Mouse (Mus musculus): ENCODE data around the gene Hmx3.

The Hmx3 gene

GRCm38 (mm10) chr7:131556116-131556515 lies 13.4 kb downstream of the Hmx3 start:
- CTCF ChIA-PET, result interaction anchor here (0.6 to 1.6 kb wide), 2 partner anchors 9 to 1892 kb away, joined by 3 to 5 read pairs; no protein-coding TSS in a partner anchor

GRCm38 (mm10) chr7:131556541-131557271 lies 14.0 kb downstream of the Hmx3 start:
- CTCF ChIA-PET, result interaction anchor here (1.6 kb wide), 1 partner anchor 10 kb away, joined by 5 read pairs; no protein-coding TSS in a partner anchor

GRCm38 (mm10) chr7:131557751-131558150 lies 15.1 kb downstream of the Hmx3 start:
- CTCF ChIA-PET, result interaction anchor here (0.6 to 1.6 kb wide), 2 partner anchors 11 to 17 kb away, joined by 4 to 5 read pairs; no protein-coding TSS in a partner anchor

- CTCF ChIA-PET, result no interaction called here
These were observed 17.5 kb downstream of the Hmx3 start, which contains the start of gene Bub3 for GRCm38 (mm10) chr7:131559986-131560696. TSS of gene Bub3 (plus strand) at chr7:131560222.

GRCm38 (mm10) chr7:131560697-131561042 lies 18.0 kb downstream of the Hmx3 start:
- CTCF ChIA-PET, result no interaction called here

- CTCF ChIA-PET, result no interaction called here
These were observed 32.6 kb downstream of the Hmx3 start for GRCm38 (mm10) chr7:131575246-131575645.

GRCm38 (mm10) chr7:131582178-131582577 lies 39.5 kb downstream of the Hmx3 start:
- CTCF ChIA-PET, result no interaction called here

GRCm38 (mm10) chr7:131585551-131585950 lies 42.9 kb downstream of the Hmx3 start:
- CTCF ChIA-PET, result no interaction called here
